Mouse (Mus musculus): ENCODE results near the gene D430041D05Rik. TPM values are rescaled to one million over a fixed set of nuclear protein-coding genes. Genes with fewer than 3 reads are reported as not detected.

D430041D05Rik gene
- total RNA-seq, 2 experiments from 2014 or later, result 70.9 to 78.2 TPM

Small RNA genes within 50 kb of the gene (microRNA-seq; reads per million reads assigned to microRNA genes)
- gene Mir1902, result 0 reads per million in 2 experiments

Other genes with a start within 250 kb of the D430041D05Rik start
- 10 to 100 TPM; 75.5 to 76.8 TPM for gene Hipk3, start 83.4 kb upstream of the D430041D05Rik start, total RNA-seq (2021)
- gene Cstf3, start 179.5 kb upstream of the D430041D05Rik start, total RNA-seq (2021), result 10 to 100 TPM; 39.0 to 42.8 TPM